In the genomic region with DNA sequence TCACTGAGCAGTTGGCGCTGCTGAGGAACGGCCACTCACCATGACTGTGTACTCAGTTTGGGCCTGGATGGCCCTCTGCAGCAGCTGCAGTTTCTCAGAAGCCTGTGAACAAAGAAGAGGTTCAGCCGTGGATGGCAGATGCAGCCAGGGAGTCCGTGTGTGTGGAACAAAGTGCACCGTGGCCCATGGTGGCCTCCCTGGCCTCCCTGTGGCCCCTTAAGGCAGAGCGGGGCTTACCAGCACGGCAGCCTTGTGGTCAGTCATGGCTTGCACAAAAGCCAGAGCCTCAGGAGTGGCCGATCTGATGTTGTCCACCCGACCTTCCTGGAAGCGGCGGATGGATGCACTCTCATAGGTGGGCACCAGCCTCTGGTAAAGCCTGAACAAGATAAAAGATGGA, we compare ENCODE assay signal across 32 mouse cellular contexts. TPM values are rescaled to one million over a fixed set of nuclear protein-coding genes. Genes with fewer than 3 reads are reported as not detected.
DNase-seq lines count a peak whose midpoint lies in the region; ATAC-seq and TF ChIP-seq lines count a peak whose summit lies in the region.
"Had no signal": no experiment of that assay in that cellular context is flagged by ENCODE, and none has a peak within 500 bp of the region (broad histone marks: within the 10 kb centered on the region; RNA-seq: fewer than 3 reads in every experiment).

No protein-coding gene starts in this region.

- ATAC-seq in neural tube, embryonic 13.5 days (ENCODE audit: low read depth) = no peak
- ATAC-seq in neural tube, embryonic 15.5 days (ENCODE audit: low FRiP score) = no peak
- no peak for ATAC-seq in stomach, postnatal 0 days (ENCODE audit: low FRiP score, low TSS enrichment)
- ATAC-seq in megakaryocyte, adult 5-6 weeks (ENCODE audit: poor library complexity, severe bottlenecking) = no peak
- ATAC-seq: forebrain, embryonic 13.5 days; forebrain, embryonic 16.5 days; Patski had no signal

- H3K4me2 ChIP-seq in neural tube, embryonic 13.5 days = no peak overlapping the region
- no peak overlapping the region for H3K4me2 ChIP-seq in neural tube, embryonic 15.5 days
- no peak overlapping the region for H3K4me2 ChIP-seq in stomach, postnatal 0 days (replicated peaks; ENCODE audit: low read depth)
- H3K4me2 ChIP-seq: forebrain, embryonic 13.5 days; heart, embryonic 11.5 days; hindbrain, embryonic 13.5 days had no signal

- no peaks in the 10 kb centered on the region for H3K4me1 ChIP-seq in neural tube, embryonic 13.5 days (replicated peaks)
- H3K4me1 ChIP-seq in neural tube, embryonic 15.5 days = no peaks in the 10 kb centered on the region
- H3K4me1 ChIP-seq in stomach, postnatal 0 days (replicated peaks; ENCODE audit: control insufficient read depth, insufficient read depth) = no peaks in the 10 kb centered on the region
- H3K4me1 ChIP-seq: forebrain, embryonic 13.5 days; hindbrain, embryonic 10.5 days had no signal

- H3K9me3 ChIP-seq in neural tube, embryonic 13.5 days = peaks cover 6% of the 10 kb centered on the region; the same call in 1 of the 2 replicates
- H3K9me3 ChIP-seq in neural tube, embryonic 15.5 days (replicated peaks) = no peaks in the 10 kb centered on the region
- H3K9me3 ChIP-seq in stomach, postnatal 0 days (ENCODE audit: control insufficient read depth, low read length) = no peaks in the 10 kb centered on the region
- H3K9me3 ChIP-seq: forebrain, embryonic 10.5 days; G1E; hindbrain, embryonic 13.5 days had no signal

- WGBS in neural tube, embryonic 13.5 days = 74% methylated on average over 11 of the region's 11 CpGs
- 80% methylated on average over 11 of the region's 11 CpGs for WGBS in neural tube, embryonic 15.5 days
- WGBS in stomach, postnatal 0 days = 59% methylated on average over 11 of the region's 11 CpGs

- no peaks in the 10 kb centered on the region for H3K36me3 ChIP-seq in neural tube, embryonic 13.5 days
- no peaks in the 10 kb centered on the region for H3K36me3 ChIP-seq in neural tube, embryonic 15.5 days
- H3K36me3 ChIP-seq in stomach, postnatal 0 days (ENCODE audit: control insufficient read depth, insufficient read depth, low read length) = no peaks in the 10 kb centered on the region
- H3K36me3 ChIP-seq: forebrain, embryonic 10.5 days; G1E; hindbrain, embryonic 10.5 days; hindbrain, embryonic 13.5 days had no signal

- TF ChIP-seq EP300 in stomach, postnatal 0 days (optimal IDR thresholded peaks at IDR 0.05) = no peak

- H3K27me3 ChIP-seq in neural tube, embryonic 13.5 days = peaks cover 28% of the 10 kb centered on the region
- 0 out of 2 replicates have a peak, but pooled peaks cover 9% of the 10 kb centered on the region for H3K27me3 ChIP-seq in neural tube, embryonic 15.5 days (replicated peaks)
- no peaks in the 10 kb centered on the region for H3K27me3 ChIP-seq in stomach, postnatal 0 days (ENCODE audit: control insufficient read depth, insufficient read depth, low read length)
- H3K27me3 ChIP-seq: forebrain, embryonic 13.5 days had no signal

- H3K4me3 ChIP-seq in neural tube, embryonic 13.5 days = no peak overlapping the region
- H3K4me3 ChIP-seq in neural tube, embryonic 15.5 days (replicated peaks) = no peak overlapping the region
- H3K4me3 ChIP-seq in stomach, postnatal 0 days (ENCODE audit: low read depth, low read length) = no peak overlapping the region
- H3K4me3 ChIP-seq: forebrain, embryonic 10.5 days; forebrain, embryonic 13.5 days; hindbrain, embryonic 10.5 days; hindbrain, embryonic 13.5 days had no signal

- intact Hi-C loops in heart, postnatal 25 days (cut with DNase I) = no loop called here

- peak overlapping the region; percentile 52; the same call in 1 of the 2 replicates for H3K27ac ChIP-seq in neural tube, embryonic 13.5 days (replicated peaks)
- no peak overlapping the region for H3K27ac ChIP-seq in neural tube, embryonic 15.5 days (replicated peaks)
- H3K27ac ChIP-seq in stomach, postnatal 0 days (replicated peaks) = no peak overlapping the region
- H3K27ac ChIP-seq: forebrain, embryonic 10.5 days; forebrain, embryonic 13.5 days; hindbrain, embryonic 10.5 days; hindbrain, embryonic 13.5 days had no signal

- peak; percentile 59 for DNase-seq in heart, adult 11 months
- DNase-seq in heart, postnatal 25 days (ENCODE audit: low spot score) = no peak
- DNase-seq in kidney, postnatal 10 days = peak; percentile 26
- DNase-seq in kidney, postnatal 36 days = no peak
- DNase-seq in stomach, postnatal 0 days (ENCODE audit: low spot score) = peak; percentile 10
- DNase-seq: adrenal gland, postnatal 10 days; adrenal gland, postnatal 36 days; cerebellum, adult 18-20 months; cerebellum, adult 9-10 months; cerebellum, postnatal 14 days; gastrocnemius, postnatal 10 days; gastrocnemius, postnatal 36 days; heart, postnatal 36 days had no signal

- no peak overlapping the region for H3K9ac ChIP-seq in neural tube, embryonic 13.5 days
- H3K9ac ChIP-seq in neural tube, embryonic 15.5 days (replicated peaks) = no peak overlapping the region
- no peak overlapping the region for H3K9ac ChIP-seq in stomach, postnatal 0 days (ENCODE audit: low read length)
- H3K9ac ChIP-seq: forebrain, embryonic 13.5 days; hindbrain, embryonic 13.5 days had no signal

- no peak for TF ChIP-seq CTCF in stomach, postnatal 0 days (IDR thresholded peaks at IDR 0.05; ENCODE audit: low read depth)

RNA-seq across cellular contexts. Expression of a gene that starts 30.6 kb away (rescaled TPM):
- not detected for total RNA-seq in heart, postnatal 25 days (2021)
- polyA plus RNA-seq in neural tube, embryonic 13.5 days (2015; fragmentation: Nextera tagmentation; extraction: Ambion mirVana) = 0.24 TPM in 1 of 2 replicates, not detected in the other
- polyA plus RNA-seq in neural tube, embryonic 15.5 days (2015; fragmentation: Nextera tagmentation; extraction: Ambion mirVana) = 0.29 TPM in 1 of 2 replicates, not detected in the other
- not detected in 2 replicates for polyA plus RNA-seq in stomach, postnatal 0 days (2015; fragmentation: Nextera tagmentation; extraction: Ambion mirVana)
- total RNA-seq in megakaryocyte, adult 5-6 weeks (2015) = not detected in 2 replicates
- total RNA-seq in megakaryocyte, adult 5-6 weeks (2017) = not detected in 2 replicates
- total RNA-seq: adrenal gland, adult 18-20 months; adrenal gland, postnatal 10 days; adrenal gland, postnatal 36 days; G1E; gastrocnemius, adult 18-20 months; gastrocnemius, postnatal 10 days; gastrocnemius, postnatal 36 days; granulocyte monocyte progenitor cell, adult 5-6 weeks; heart, adult 8-10 months; heart, postnatal 36 days had no signal
- polyA plus RNA-seq: forebrain, embryonic 10.5 days; G1E; heart, embryonic 11.5 days; heart, embryonic 14.5 days; heart, postnatal 0 days; Patski had no signal

RNA-seq across cellular contexts. Expression of a gene that starts 45.9 kb away (rescaled TPM):
- total RNA-seq in heart, postnatal 25 days (2021) = not detected
- 30.1 and 33.6 TPM in 2 replicates for polyA plus RNA-seq in neural tube, embryonic 13.5 days (2015; fragmentation: Nextera tagmentation; extraction: Ambion mirVana)
- 36.4 and 42.7 TPM in 2 replicates for polyA plus RNA-seq in neural tube, embryonic 15.5 days (2015; fragmentation: Nextera tagmentation; extraction: Ambion mirVana)
- polyA plus RNA-seq in stomach, postnatal 0 days (2015; fragmentation: Nextera tagmentation; extraction: Ambion mirVana) = 3.8 and 3.9 TPM in 2 replicates
- not detected in 2 replicates for total RNA-seq in megakaryocyte, adult 5-6 weeks (2015)
- not detected in 2 replicates for total RNA-seq in megakaryocyte, adult 5-6 weeks (2017)
- total RNA-seq: adrenal gland, adult 18-20 months; adrenal gland, postnatal 36 days; G1E; gastrocnemius, adult 18-20 months; gastrocnemius, postnatal 10 days; gastrocnemius, postnatal 36 days; granulocyte monocyte progenitor cell, adult 5-6 weeks had no signal
- polyA plus RNA-seq: G1E; heart, embryonic 11.5 days; heart, postnatal 0 days; Patski had no signal

RNA-seq across cellular contexts. Expression of a gene that starts 47.0 kb away (rescaled TPM):
- total RNA-seq in heart, postnatal 25 days (2021) = not detected
- 4.0 and 5.0 TPM in 2 replicates for polyA plus RNA-seq in neural tube, embryonic 13.5 days (2015; fragmentation: Nextera tagmentation; extraction: Ambion mirVana)
- polyA plus RNA-seq in neural tube, embryonic 15.5 days (2015; fragmentation: Nextera tagmentation; extraction: Ambion mirVana) = 4.8 and 5.7 TPM in 2 replicates
- 0.17 and 0.30 TPM in 2 replicates for polyA plus RNA-seq in stomach, postnatal 0 days (2015; fragmentation: Nextera tagmentation; extraction: Ambion mirVana)
- not detected in 2 replicates for total RNA-seq in megakaryocyte, adult 5-6 weeks (2015)
- not detected in 2 replicates for total RNA-seq in megakaryocyte, adult 5-6 weeks (2017)
- total RNA-seq: adrenal gland, adult 18-20 months; adrenal gland, postnatal 10 days; adrenal gland, postnatal 36 days; gastrocnemius, adult 18-20 months; gastrocnemius, postnatal 10 days; gastrocnemius, postnatal 36 days; granulocyte monocyte progenitor cell, adult 5-6 weeks; heart, adult 8-10 months; heart, postnatal 36 days had no signal
- polyA plus RNA-seq: embryonic facial prominence, embryonic 11.5 days; embryonic facial prominence, embryonic 14.5 days; forebrain, embryonic 10.5 days; G1E; heart, embryonic 11.5 days; heart, embryonic 14.5 days; heart, postnatal 0 days; Patski had no signal

Comparison
In these comparisons a context has a peak if more than half of its experiments do, and no peak if none do; other contexts are left out.
1. DNase-seq: peak in heart, adult 11 months (single experiment), kidney, postnatal 10 days (single experiment) and stomach, postnatal 0 days (single experiment); none in heart, postnatal 25 days (single experiment) and kidney, postnatal 36 days (0 of 2).